Mouse (Mus musculus) embryonic facial prominence, embryonic 15.5 days (tissue): ENCODE measurements around the gene Atg13. TPM values are rescaled to one million over a fixed set of nuclear protein-coding genes. Genes with fewer than 3 reads are reported as not detected.

Source experiments
- ATAC-seq: fragments of 200-750 bp; cut with Nextera tagmentation; 2 replicates; pipeline ENCODE4 v1.8.0; 2017; ENCODE audit warnings: low read depth, moderate TSS enrichment; ENCODE audit not compliant: insufficient number of reproducible peaks, low FRiP score, low TSS enrichment
- H3K27ac ChIP-seq: fragments of 300-500 bp; sonication (generic); replicated peaks from 2 replicates; pipeline ENCODE4 v1.5.1; 2015; ENCODE audit warnings: mild to moderate bottlenecking, inconsistent platforms
- H3K27me3 ChIP-seq: fragments of 300-500 bp; sonication (generic); 2 replicates; pipeline ENCODE4 v1.6.1; 2015; ENCODE audit warnings: inconsistent platforms
- H3K36me3 ChIP-seq: fragments of 300-500 bp; sonication (generic); 2 replicates; pipeline ENCODE4 v1.6.1; 2015; ENCODE audit warnings: mild to moderate bottlenecking, inconsistent platforms
- H3K4me1 ChIP-seq: fragments of 300-500 bp; sonication (generic); 2 replicates; pipeline ENCODE4 v1.6.1; 2015; ENCODE audit warnings: inconsistent platforms
- H3K4me2 ChIP-seq: fragments of 300-500 bp; sonication (generic); replicated peaks from 2 replicates; pipeline ENCODE4 v1.6.1; 2015; ENCODE audit warnings: mild to moderate bottlenecking, inconsistent platforms
- H3K4me3 ChIP-seq: fragments of 300-500 bp; sonication (generic); replicated peaks from 2 replicates; pipeline ENCODE4 v1.5.1; 2015; ENCODE audit warnings: mild to moderate bottlenecking, inconsistent platforms
- H3K9ac ChIP-seq: fragments of 300-500 bp; sonication (generic); 2 replicates; pipeline ENCODE4 v1.6.1; 2015; ENCODE audit warnings: inconsistent platforms
- H3K9me3 ChIP-seq: fragments of 300-500 bp; sonication (generic); replicated peaks from 2 replicates; pipeline ENCODE4 v1.6.1; 2016; ENCODE audit warnings: inconsistent platforms
- WGBS: fragments of 180-500 bp; shearing (Covaris S2); methylation state at CpG from one replicate; pipeline ENCODE4 v1.1.7; 2015; 5-methylcytosine and 5-hydroxymethylcytosine counted together
- polyA plus RNA-seq: library from polyadenylated mRNA; unstranded; fragments of >200 nt; fragmentation: Nextera tagmentation; extraction: Ambion mirVana; gene quantifications from 2 replicates; pipeline ENCODE4 v1.2.1, GENCODE M21; 2015

Gene Atg13
- polyA plus RNA-seq, 1 experiment from 2014 or later = 33.5 TPM

GRCm38 (mm10) chr2:91630384-91630783 is 80.0 kb downstream of the Atg13 start:
- Histone ChIP-seq H3K4me3 (no peak overlapping the region), H3K4me2 (no peak overlapping the region), H3K36me3 (no peaks in the 10 kb centered on the region), H3K27me3 (no peaks in the 10 kb centered on the region), H3K9ac (no peak overlapping the region), H3K4me1 (no peaks in the 10 kb centered on the region), H3K27ac (no peak overlapping the region), H3K9me3 (no peaks in the 10 kb centered on the region)
- 92% methylated on average over 12 of the region's 12 CpGs for WGBS
- ATAC-seq = no peak

DNA sequence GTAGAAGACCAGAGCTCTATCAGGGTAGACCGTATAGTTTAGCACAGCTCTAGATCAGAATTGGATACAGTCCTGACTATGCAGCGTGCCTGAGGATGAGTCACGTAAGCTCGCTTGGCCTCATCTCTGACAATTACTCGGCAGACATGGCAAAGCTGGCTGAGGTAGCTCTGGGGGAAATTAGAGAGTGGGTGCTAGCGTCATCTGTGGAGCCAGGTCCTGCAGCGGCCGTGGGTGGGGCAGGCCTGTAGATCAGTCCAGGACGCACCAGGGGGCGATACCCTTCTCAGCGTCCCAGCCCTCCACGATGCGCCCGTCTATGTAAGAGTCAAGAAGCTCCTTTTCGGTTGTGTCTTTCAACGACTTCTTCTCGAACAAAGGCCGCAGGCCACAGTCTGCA is 80.7 kb downstream of the Atg13 start:
- Histone ChIP-seq H3K27ac (no peak overlapping the region), H3K36me3 (no peaks in the 10 kb centered on the region), H3K4me3 (no peak overlapping the region), H3K9ac (no peak overlapping the region), H3K4me1 (no peaks in the 10 kb centered on the region), H3K4me2 (no peak overlapping the region), H3K27me3 (no peaks in the 10 kb centered on the region), H3K9me3 (no peaks in the 10 kb centered on the region)
- WGBS = 83% methylated on average over 18 of the region's 18 CpGs
- ATAC-seq = no peak

DNA sequence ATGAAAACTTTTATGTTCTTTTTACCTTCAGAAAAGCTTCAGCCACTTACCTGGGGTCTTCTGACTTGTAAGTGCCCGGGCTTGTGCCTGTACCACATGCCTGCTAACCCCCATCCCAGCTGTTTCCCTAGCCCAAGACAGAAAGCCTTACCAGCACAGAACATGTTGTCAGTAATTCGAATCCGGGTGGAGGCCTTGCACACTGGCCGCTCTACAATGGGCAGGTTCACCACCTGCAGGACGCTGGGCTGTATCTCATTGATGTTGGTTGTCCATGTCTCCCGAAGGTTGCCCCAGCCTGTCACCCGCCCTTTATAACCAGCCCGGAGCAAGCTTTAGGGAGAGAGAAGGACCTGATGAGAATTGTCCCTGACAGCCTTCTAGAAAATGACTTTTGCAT is 82.2 kb downstream of the Atg13 start:
- peaks cover 7% of the 10 kb centered on the region for H3K36me3 ChIP-seq
- no peak overlapping the region for H3K9ac ChIP-seq
- no peak for ATAC-seq
- H3K27me3 ChIP-seq = no peaks in the 10 kb centered on the region
- H3K4me3 ChIP-seq = no peak overlapping the region
- no peaks in the 10 kb centered on the region for H3K4me1 ChIP-seq
- no peak overlapping the region for H3K27ac ChIP-seq
- WGBS = 91% methylated on average over 8 of the region's 8 CpGs
- H3K9me3 ChIP-seq = no peaks in the 10 kb centered on the region
- no peak overlapping the region for H3K4me2 ChIP-seq

DNA sequence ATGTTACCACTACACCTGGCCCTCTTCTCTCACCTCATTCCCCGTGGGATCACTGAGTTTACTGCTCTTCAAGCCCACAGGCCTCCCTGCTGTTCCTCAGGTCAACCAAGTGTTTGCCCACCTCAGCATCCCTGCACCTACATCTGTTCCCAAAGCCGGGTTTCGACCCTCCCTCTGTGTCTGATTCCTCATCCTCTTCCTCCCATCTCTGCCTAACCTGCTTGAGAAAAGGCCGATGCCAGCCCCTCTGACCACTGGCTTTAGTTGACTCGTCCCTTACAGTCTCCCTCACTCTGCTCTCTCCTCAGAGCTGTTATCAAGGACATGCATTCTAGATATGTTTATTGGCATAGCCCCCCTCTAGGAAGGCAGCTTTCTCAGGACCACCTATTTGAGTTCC is 82.9 kb downstream of the Atg13 start:
- no peak for ATAC-seq
- no peak overlapping the region for H3K4me3 ChIP-seq
- 86% methylated on average over 5 of the region's 5 CpGs for WGBS

More for the DNA sequence above, 82.9 kb downstream of the Atg13 start:
- no peak overlapping the region for H3K4me2 ChIP-seq
- H3K9ac ChIP-seq = no peak overlapping the region
- peaks cover 8% of the 10 kb centered on the region for H3K36me3 ChIP-seq
- no peaks in the 10 kb centered on the region for H3K9me3 ChIP-seq
- H3K4me1 ChIP-seq = no peaks in the 10 kb centered on the region
- H3K27ac ChIP-seq = no peak overlapping the region
- H3K27me3 ChIP-seq = no peaks in the 10 kb centered on the region

Other genes with a start within 250 kb of the Atg13 start
- gene Ckap5, start 183.8 kb downstream of the Atg13 start, polyA plus RNA-seq = 60.7 and 76.0 TPM in 2 replicates
- 1.0 and 1.5 TPM in 2 replicates for gene F2, start 74.2 kb downstream of the Atg13 start, polyA plus RNA-seq
- 9.2 and 13.2 TPM in 2 replicates for gene Zfp408, start 60.8 kb downstream of the Atg13 start, polyA plus RNA-seq
- gene Arhgap1, start 60.7 kb downstream of the Atg13 start, polyA plus RNA-seq = 122 and 129 TPM in 2 replicates
- 19.3 and 25.4 TPM in 2 replicates for gene Harbi1, start 276 bp upstream of the Atg13 start, polyA plus RNA-seq
- gene Ambra1, start 19.6 kb upstream of the Atg13 start, polyA plus RNA-seq = 17.3 and 18.1 TPM in 2 replicates
- 0.25 and 0.49 TPM in 2 replicates for gene Chrm4, start 216.7 kb upstream of the Atg13 start, polyA plus RNA-seq
- 879 and 898 TPM in 2 replicates for gene Mdk, start 221.7 kb upstream of the Atg13 start, polyA plus RNA-seq
- 0.67 and 0.79 TPM in 2 replicates for gene Gm9821, start 235.1 kb upstream of the Atg13 start, polyA plus RNA-seq